Mouse (Mus musculus): ENCODE results near the gene C2cd4a. TPM values are rescaled to one million over a fixed set of nuclear protein-coding genes. Genes with fewer than 3 reads are reported as not detected.

C2cd4a gene
- total RNA-seq (2021), result under 1 TPM; 0.26 to 0.71 TPM
- long read RNA-seq, experiment 1, result 0 reads
- long read RNA-seq, experiment 2, partial matches to known transcripts, result 0 of 1 reads
- long read RNA-seq, experiment 2, other reads (novel, unspliced or antisense), result 0 of 1 reads

GRCm38 (mm10) chr9:67832046-67832605 lies at the start of gene C2cd4a:
Gene C2cd4a (minus strand): TSS chr9:67832330.
- peak in 1 of 2 experiments; percentile 40 for DNase-seq (ENCODE audit: low spot score in 2 of 2)

GRCm38 (mm10) chr9:67878197-67878769 lies 46.2 kb upstream of the C2cd4a start:
- DNase-seq (ENCODE audit: low spot score in 2 of 2), result no peak

DNA sequence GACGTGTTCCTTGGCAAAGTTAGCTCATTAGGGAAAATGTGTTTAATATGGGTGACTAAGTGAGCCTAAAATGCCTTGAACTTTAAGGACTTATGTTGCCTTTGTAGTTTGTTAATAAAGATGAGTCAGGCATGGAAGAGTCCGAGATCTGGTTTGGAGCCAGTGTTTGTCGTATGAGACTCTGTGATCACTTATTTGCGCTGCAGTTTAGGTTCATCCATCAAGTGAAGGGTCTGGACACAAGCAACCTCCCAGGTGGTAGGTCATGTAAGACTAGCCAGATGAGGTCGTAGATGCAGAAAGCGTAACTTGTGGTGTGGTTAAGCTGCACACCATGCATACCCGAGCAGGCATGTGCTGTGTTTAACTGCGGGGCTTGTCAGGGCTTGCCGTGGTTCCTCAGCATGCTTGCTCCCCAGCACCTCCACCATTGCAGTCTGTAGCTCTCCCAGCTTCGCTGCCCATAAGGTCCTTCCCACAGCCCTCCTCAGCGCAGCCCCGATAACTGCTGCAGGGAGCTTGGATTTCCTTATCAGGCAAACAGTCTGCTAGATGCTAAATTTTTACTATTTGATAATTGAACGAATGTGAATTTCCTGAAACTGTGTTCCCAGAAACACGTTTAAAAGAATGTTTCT lies 45.1 kb upstream of the C2cd4a start:
- DNase-seq (ENCODE audit: low spot score in 2 of 2), result no peak

DNA sequence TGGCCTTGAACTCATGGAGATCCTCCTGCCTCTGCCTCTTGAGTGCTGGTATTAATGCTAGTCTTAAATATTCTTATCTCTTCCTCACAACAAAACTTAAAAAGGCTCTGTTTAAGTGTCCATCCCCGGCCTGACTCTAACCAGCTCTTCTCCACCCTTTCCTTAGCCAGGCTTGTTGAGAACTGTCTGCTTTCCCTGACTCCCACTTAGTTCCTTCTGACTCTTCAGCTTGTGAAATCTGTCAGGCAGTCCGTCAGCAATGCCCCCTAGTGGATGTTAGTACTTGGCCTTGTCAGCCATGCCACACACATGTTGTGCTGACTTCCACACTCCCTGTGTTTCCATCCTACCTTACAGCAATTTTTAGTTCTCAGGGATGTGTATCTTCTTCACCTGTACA lies 43.2 kb upstream of the C2cd4a start:
- peak in 1 of 2 experiments; percentile 17 for DNase-seq (ENCODE audit: low spot score in 2 of 2)

DNA sequence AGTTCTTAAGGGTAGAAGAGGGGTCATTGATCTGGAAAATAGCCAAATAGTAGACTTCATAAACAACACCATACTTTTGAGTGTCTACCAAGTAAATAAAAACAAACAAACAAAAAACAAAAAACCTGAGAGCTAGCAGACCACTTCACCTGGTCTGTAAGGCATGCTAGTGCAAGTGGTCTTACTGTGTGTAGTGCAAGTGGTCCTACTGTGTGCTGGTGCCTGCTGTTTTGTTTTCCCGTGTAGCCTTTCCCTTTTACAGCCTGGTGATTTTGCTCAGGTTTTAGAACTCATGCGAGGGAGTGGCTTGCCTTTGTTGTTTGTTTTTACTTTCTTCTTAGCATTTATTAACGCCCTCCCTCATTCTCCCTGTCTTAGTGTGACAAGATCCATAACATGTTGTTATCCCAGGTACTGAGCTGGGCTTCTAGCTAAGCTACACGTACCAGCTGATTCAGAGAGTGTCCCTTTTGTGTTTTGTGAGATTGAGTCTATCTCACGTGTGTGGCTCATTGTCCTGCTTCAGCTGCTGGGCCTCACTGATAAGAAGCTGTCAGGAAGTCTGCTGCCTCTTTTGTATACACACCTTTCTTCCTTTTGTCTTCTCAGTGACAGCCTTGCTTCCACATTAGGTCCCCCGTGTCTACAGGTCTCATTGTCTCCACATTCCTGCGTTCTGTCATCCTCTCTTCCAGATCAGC lies 42.5 kb upstream of the C2cd4a start:
- DNase-seq (ENCODE audit: low spot score in 2 of 2), result no peak

- DNase-seq (ENCODE audit: low spot score in 2 of 2), result no peak
Measured at GRCm38 (mm10) chr9:67869691-67870450, 37.7 kb upstream of the C2cd4a start.

- no peak for DNase-seq (ENCODE audit: low spot score in 2 of 2)
Measured at GRCm38 (mm10) chr9:67867411-67867810, 35.3 kb upstream of the C2cd4a start.

- no peak for DNase-seq (ENCODE audit: low spot score in 2 of 2)
Measured at GRCm38 (mm10) chr9:67865411-67865810, 33.3 kb upstream of the C2cd4a start.

GRCm38 (mm10) chr9:67864011-67864410 lies 31.9 kb upstream of the C2cd4a start:
- DNase-seq (ENCODE audit: low spot score in 2 of 2), result no peak

- DNase-seq (ENCODE audit: low spot score in 2 of 2), result no peak
Measured at GRCm38 (mm10) chr9:67863332-67863731, 31.2 kb upstream of the C2cd4a start.

DNA sequence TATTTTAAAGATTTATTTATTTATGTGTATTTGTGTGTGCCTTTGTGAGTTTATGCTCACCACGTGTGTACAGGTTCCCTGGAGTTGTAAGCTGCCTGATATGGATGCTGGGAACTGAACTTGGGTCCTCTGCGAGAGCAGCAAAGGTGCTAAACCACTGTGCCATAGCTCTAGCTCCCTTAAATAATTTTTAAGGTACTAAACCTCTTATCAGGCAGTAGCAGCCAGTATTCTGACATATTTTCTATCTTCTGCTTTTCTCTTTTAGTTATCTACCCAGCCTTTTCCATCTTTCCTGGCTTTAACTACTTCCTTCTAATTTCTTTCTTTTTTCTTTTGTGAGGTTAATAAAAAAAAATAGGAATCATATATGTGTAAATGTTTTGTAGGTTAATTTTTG lies 28.1 kb upstream of the C2cd4a start:
- DNase-seq (ENCODE audit: low spot score in 2 of 2), result no peak

GRCm38 (mm10) chr9:67851150-67851549 lies 19.0 kb upstream of the C2cd4a start:
- no peak for DNase-seq (ENCODE audit: low spot score in 2 of 2)

DNA sequence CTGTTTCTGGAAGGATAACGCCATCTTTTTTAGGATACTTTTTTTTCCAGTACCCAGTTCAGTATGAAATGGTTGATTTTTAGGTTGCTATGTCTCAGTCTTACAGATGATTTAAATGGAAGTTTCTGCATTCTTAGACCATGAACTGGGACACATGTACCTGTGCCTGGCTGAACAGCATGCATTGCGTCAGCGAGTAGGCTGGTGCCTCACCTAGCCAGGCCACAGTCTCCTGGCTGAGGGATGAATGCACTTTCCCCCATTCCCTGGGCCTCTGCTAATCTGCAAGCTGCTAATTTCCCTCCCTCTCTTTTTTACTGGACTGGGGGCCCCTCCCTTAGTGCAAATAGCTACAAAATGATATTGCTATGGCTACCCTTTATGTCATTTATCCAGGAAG lies 17.7 kb upstream of the C2cd4a start:
- DNase-seq (ENCODE audit: low spot score in 2 of 2), result no peak

- DNase-seq (ENCODE audit: low spot score in 2 of 2), result no peak
Measured at GRCm38 (mm10) chr9:67849397-67849796, 17.3 kb upstream of the C2cd4a start.

DNA sequence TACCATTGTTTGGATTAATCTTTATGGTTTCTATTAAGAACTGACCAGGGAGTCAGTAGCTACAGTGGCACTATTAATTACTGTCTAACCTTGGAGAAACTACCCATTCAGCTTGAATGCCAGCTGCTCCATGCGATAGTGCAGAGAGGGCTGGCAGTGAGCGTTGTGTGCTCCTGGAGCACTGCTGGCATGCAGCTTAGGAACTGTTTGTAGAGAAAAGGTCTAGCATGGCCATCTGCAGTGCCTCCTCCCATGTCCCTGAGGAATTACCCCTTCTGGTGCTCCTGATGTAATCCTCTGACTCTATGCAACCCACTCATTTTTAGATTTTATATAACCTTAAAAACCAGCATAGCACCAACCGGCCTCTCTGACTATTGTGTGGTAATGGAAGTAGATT lies 15.5 kb upstream of the C2cd4a start:
- DNase-seq (ENCODE audit: low spot score in 2 of 2), result no peak

GRCm38 (mm10) chr9:67846089-67846488 lies 14.0 kb upstream of the C2cd4a start:
- no peak for DNase-seq (ENCODE audit: low spot score in 2 of 2)

GRCm38 (mm10) chr9:67845648-67846047 lies 13.5 kb upstream of the C2cd4a start:
- DNase-seq (ENCODE audit: low spot score in 2 of 2), result no peak

DNA sequence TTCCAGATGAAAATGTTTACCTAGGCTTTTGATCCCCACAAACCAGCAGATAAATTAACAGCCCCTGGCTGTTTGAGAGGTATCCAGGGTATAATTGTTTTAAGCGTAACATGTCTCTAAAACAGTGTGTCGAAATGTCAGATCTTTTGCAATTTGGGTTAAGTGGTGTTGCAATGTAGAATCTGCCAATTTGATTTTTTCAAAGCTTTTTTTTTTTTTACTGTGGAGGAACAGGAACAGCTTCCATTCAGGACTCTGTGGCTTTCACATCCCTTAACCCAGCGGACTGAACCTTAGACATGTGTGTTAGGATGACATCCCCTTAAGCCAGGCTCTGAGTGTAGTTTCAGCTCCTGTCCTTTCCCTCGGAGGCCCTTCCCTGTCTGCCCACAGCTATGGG lies 12.9 kb upstream of the C2cd4a start:
- no peak for DNase-seq (ENCODE audit: low spot score in 2 of 2)

DNA sequence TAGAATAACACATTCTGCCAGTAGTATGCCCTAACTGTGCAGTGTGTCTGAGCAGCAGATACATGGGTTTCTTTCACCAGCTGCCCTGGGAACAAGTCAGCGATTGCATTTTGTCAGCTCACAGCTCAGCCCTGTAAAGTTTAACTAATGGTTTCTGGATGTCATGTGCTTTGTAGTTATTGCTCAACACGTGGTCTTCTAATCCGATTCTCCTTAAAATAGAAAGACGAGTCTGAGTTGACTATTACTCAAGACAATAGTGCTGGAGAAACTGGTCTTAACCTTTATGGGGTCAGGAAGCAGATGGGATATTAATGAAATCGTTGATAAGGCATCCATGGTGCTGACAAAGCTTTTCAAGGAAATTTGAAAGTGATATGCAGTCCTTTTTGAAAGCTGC lies 10.7 kb upstream of the C2cd4a start:
- no peak for DNase-seq (ENCODE audit: low spot score in 2 of 2)

- DNase-seq (ENCODE audit: low spot score in 2 of 2), result peak; percentile 66 to 82
Measured at GRCm38 (mm10) chr9:67839981-67840859, 8.1 kb upstream of the C2cd4a start, which contains the start of gene Vps13c. Gene Vps13c (plus strand): TSS chr9:67840396.

Measured in gastrocnemius, postnatal 4 days (tissue).